Mouse (Mus musculus): ENCODE data around the gene Pam16.

Gene Pam16

DNA sequence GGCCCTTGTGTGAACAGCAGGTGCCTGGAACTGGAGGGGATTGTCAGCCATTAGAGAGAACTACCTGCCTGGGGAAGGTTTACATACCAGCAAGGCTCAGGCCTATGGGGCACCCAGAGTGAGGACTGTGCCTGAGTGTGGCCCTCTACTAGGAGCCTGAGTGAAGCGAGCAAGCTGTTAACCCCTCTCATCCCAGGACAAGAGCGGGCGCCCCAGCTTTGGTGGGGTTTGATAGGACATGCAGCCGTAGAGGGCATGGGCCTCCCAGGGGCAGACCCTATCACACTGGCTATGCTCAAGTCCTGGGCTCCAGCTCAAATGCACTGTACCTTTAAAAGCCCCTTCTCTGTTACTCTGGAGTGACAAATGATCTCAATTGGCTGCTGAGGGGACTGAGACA, 22.0 kb upstream of the Pam16 start:
- DNase-seq (ENCODE audit: low read depth, low spot score), result no peak

DNA sequence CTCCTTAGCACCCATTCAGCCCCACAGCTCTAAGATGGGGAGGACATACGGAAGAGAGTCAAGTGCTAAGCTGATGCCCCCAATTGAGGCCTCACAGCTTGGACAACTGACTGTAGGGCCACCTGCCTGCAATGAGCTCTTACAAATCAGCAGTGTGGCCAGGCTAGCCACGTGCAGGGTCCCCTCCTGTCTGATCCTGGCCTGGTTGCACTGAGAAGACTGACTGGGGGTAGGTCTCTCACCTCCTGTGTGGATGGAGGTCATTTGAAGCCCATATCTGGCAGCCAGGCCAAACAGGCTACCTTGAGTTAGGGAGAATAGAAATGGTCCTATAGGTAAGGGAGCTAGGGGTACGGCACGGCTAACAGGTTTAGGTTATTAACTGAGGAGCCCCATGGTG, 21.1 kb upstream of the Pam16 start:
- no peak for DNase-seq (ENCODE audit: low read depth, low spot score)

- DNase-seq (ENCODE audit: low read depth, low spot score), result no peak
Measured at GRCm38 (mm10) chr16:4643670-4644419, 19.1 kb upstream of the Pam16 start.

DNA sequence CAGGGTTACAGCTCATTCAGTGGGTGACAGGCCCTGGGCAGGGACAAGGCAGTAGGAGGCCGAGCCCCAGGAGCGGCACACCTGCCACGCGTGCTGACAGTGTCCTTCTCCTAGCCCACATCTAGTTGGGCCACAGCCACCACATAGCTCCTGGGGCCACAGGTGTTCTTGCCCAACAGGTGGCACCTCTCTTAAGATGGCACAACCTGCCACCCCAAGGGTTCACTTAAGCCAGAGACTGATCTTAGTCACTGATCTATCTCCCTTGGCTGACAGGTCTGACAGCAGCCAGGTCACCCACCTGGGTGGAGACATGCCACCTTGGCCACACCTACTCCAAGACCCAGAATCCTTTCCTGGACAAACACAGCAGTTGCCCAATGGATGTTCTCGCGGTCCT, 18.1 kb upstream of the Pam16 start:
- DNase-seq (ENCODE audit: low read depth, low spot score), result no peak

GRCm38 (mm10) chr16:4642190-4642589, 17.4 kb upstream of the Pam16 start:
- peak; percentile 35 for DNase-seq (ENCODE audit: low read depth, low spot score)

DNA sequence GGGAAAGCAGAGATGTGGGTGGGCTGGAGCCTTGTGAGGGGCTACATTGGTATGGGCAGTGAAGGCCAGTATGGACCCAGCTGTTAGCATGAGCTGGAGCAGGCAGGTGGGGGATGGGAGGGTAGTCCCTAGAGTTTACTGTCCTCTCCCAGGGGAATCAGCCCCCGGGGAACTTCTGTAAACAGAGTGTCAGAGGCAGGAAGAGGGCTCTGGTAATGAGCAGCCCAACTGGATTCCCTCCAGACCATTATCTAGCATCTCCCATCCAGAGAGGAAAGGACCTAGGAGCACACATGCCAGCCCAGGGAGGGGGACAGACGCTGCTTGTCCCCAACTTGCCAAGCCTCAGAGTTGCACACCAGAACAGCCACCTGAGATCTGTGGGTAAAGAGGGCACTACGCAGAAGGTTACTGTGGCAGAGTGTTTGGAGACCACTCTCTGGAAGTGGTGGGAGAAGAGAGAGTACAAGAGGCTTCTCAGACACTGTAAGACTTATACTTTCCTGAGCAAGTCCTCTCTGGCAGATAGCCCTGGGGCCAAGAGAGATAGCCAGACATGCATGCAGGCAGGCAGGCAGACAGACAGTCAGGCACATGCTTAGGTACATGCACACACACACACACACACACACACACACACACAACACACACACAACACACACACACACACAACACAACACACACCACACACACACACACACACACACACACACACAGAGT, 16.5 kb upstream of the Pam16 start:
- DNase-seq (ENCODE audit: low read depth, low spot score), result no peak

- DNase-seq (ENCODE audit: low read depth, low spot score), result no peak
Measured at GRCm38 (mm10) chr16:4640267-4641005, 15.6 kb upstream of the Pam16 start.

- peak; percentile 83 for DNase-seq (ENCODE audit: low read depth, low spot score)
Measured at GRCm38 (mm10) chr16:4639831-4640237, 15.0 kb upstream of the Pam16 start, which contains the start of the genes Vasn and Dnaja3. Vasn (plus strand) TSS chr16:4639941. Dnaja3 (plus strand) TSS chr16:4639989.

DNA sequence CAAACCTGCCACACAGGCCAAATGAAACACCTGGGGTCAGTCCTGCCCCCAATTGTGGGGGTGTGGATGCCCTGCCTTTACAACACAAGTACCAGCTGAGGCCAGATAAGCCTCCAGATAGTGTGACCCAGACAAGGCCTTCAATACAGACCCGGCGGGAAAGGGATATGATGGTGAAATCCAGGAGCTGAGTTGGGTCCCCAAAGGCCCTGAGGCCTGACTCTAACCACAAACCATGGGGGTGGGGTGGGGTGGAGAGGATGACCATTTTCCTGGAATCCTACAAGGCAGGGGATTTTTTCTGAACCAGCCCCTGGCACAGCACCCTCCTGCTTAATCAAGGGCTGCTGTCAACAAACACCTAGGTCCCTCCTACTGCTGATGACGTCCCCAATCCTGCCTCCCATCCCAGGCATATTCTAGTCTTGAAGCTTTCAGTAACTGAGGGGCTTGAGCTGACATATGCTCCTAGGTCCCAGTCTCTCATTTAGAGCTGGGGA, 14.2 kb upstream of the Pam16 start:
- DNase-seq (ENCODE audit: low read depth, low spot score), result no peak

DNA sequence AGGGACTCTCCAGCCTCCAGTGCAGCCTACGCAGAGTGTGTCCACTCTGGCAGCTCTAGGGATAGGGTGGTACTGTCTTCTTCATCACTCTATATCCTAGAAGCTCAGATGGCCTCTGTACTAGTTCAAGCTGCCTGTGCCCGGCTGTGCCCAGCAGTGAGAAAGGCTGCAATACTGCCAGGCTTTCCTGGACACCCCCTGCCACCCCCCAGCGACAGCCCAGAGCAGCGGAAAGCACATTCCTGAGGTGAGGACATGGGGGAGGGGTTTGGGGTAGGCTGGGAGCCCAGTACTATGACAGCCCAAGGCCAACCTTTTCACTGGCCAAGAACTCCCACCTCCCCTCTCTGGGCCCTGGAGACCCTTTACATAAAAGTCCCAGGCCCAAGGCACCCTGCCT, 11.0 kb upstream of the Pam16 start:
- DNase-seq (ENCODE audit: low read depth, low spot score), result no peak

DNA sequence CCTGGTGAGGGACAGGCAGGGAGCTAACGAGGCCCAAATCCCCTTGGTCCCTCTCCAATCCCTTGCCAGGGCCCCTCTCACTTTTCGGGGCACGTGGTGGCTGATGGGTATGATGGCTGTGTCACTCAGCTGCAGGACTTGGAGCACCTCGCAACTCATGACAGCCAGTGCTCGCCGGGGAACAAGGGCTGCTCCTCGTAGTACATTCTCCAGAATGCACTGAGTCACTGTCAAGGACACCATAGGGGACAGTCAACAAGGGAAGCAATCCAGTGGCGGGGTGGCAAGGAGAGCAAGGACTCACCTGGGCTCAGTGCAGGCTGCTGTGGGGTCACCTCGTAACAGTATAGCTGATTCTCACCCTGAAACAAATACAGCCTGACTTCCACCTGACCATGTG, 9.9 kb upstream of the Pam16 start:
- no peak for DNase-seq (ENCODE audit: low read depth, low spot score)

GRCm38 (mm10) chr16:4633661-4634060, 8.9 kb upstream of the Pam16 start:
- no peak for DNase-seq (ENCODE audit: low read depth, low spot score)

GRCm38 (mm10) chr16:4632050-4632449, 7.3 kb upstream of the Pam16 start:
- DNase-seq (ENCODE audit: low read depth, low spot score), result peak; percentile 66

DNA sequence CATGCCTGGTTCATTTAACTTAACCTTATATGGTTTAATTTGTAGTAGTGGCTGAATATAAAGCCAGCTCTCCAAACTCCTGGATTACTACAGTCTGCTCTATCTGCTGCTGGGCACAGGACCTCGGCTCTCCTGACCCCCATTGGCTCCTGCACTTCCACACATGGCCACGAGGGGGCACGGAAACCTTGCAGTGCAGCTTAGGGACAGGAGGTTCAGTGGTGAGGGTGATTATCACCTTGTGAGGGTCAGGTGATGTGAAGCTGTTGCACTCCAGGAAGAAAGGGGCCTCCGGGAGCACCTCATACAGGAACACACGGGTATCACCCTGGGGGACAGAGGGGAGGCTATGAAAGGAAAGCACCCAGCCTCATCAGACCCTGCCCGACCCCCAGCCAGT, 5.2 kb upstream of the Pam16 start:
- DNase-seq (ENCODE audit: low read depth, low spot score), result peak; percentile 74

DNA sequence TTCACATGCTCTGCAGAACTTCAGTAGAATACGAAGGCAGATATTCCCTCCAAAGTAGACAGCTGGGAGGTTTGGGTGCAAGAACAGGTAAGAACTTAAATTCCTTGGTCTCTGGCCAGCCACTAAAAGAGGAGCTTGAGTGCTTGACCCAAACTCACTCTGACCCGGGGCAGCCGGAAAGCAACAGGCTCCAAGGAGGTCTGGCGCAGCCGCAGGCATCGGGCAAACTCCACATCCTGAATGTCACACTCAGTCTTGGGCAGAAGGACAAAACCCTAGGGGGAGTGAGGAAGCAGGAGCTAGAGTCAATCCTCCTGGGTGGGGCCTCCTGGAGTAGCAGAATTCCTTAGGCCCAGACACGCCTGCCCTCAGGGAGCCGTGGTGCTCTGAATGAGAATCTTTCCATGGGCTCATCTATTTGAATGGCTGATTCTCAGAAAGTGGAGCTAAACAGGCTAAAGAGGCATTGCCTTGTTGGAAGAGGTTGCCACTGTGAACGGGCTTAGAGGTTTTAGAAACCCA, 4.2 kb upstream of the Pam16 start:
- peak; percentile 44 for DNase-seq (ENCODE audit: low read depth, low spot score)

DNA sequence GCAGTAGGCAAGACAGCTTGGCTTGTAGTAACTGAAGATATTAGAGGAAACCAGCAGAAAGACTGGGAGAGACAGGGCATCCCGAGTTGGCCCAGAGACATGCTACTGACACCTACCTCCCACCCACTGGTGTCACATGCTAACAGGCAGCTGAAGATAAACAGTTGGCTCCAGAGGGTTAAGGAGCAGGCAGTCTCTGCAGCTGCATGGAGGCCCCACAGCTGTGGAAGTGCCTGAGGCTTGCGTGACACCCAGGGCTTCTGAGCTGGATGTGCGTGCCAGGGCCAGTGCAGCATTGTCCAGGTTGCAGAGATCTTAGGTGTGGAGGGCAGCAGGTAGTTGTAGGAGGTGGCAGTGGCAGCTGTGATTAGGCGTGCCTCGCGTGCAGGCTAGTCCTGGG, 2.3 kb upstream of the Pam16 start:
- no peak for DNase-seq (ENCODE audit: low read depth, low spot score)

GRCm38 (mm10) chr16:4624074-4624473, 714 bp downstream of the Pam16 start:
- DNase-seq (ENCODE audit: low read depth, low spot score), result no peak

GRCm38 (mm10) chr16:4616829-4617228, 8.0 kb downstream of the Pam16 start:
- DNase-seq (ENCODE audit: low read depth, low spot score), result no peak

DNA sequence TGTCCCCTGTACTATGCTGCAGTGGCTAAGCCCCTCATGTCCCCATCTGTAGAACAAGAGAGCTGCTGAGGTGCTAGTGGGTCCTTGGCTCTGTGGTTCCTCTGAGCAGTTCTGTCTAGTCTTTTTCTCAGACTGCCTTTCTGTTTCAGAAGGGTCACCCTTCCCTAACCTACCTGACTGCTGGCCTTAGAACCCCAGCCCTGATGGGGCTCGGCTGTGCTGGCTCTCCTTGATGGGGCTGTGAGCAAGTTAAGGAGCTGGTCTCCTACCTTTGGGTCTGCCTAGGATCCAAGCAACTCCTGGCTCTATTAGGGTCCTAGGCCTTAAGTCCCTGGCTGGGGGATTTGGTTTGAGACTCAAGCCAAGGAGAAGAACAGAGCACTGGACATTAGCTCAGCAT, 9.5 kb downstream of the Pam16 start:
- DNase-seq (ENCODE audit: low read depth, low spot score), result no peak

GRCm38 (mm10) chr16:4614639-4615038, 10.1 kb downstream of the Pam16 start:
- no peak for DNase-seq (ENCODE audit: low read depth, low spot score)

DNA sequence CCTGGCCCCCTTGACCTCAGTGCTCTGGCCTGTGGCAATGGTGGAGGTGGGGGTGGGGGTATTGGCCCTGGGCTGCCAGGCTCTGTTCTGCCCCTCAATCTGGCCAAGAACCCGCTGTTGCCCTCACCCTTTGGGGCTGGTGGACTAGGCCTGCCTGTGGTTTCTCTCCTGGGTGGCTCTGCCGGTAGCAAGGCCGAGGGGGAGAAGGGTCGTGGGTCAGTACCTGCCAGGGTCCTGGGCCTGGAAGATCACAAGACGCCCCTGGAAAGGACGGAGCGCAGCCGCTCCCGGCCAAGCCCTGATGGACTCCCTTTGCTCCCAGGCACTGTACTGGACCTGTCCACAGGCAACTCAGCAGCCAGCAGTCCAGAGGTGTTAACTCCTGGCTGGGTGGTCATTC, 11.1 kb downstream of the Pam16 start:
- DNase-seq (ENCODE audit: low read depth, low spot score), result no peak

DNA sequence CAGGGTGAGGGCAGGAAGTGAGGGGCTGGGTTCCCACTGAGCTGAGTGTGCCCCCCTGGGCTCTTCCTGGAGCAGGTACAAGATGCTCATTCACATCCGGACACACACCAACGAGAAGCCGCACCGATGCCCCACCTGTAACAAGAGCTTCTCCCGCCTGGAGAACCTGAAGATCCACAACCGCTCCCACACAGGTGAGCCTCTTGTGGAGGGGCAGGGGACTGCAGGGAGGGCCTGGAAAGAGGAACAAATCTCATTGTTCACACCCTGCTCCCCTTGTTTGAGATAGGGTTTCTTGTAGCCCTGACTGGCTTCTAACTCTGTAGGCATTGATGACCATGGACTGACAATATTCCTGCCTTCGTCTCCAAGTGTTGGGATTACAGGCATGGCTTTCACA, 13.1 kb downstream of the Pam16 start:
- peak; percentile 57 for DNase-seq (ENCODE audit: low read depth, low spot score)

All from ES-CJ7 (cell line).